Mouse (Mus musculus): ENCODE results near the gene Antxr2. TPM values are rescaled to one million over a fixed set of nuclear protein-coding genes. Genes with fewer than 3 reads are reported as not detected.

Antxr2 gene
- total RNA-seq, 2 experiments from 2014 or later, result 71.9 to 74.8 TPM

DNA sequence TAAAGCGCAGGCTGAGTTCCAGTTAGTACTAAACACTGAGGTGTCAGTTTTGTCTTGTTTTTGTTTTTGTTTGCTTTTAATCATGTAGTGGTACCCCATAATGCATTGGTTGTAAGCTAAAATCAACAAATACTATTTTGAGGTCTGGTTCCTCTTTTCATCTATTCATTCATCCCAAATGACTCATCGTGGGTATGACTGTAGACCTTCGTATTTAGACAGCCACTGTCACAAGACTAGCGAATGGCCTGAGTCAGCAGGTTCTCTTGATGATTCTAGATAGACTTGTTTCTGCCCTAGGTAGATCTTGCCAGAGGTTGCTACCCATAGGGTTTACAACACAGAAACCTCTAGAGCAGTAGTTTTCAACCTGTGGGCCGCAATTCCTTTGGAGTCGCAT is 116.9 kb downstream of the Antxr2 start:
- peak; percentile 18 to 45 for DNase-seq

- no peak for DNase-seq
These were observed 123.4 kb downstream of the Antxr2 start for GRCm38 (mm10) chr5:97907482-97907881.

GRCm38 (mm10) chr5:97906537-97907266 is 124.1 kb downstream of the Antxr2 start:
- no peak for DNase-seq

- no peak for DNase-seq
These were observed 125.0 kb downstream of the Antxr2 start for GRCm38 (mm10) chr5:97905856-97906255.

DNA sequence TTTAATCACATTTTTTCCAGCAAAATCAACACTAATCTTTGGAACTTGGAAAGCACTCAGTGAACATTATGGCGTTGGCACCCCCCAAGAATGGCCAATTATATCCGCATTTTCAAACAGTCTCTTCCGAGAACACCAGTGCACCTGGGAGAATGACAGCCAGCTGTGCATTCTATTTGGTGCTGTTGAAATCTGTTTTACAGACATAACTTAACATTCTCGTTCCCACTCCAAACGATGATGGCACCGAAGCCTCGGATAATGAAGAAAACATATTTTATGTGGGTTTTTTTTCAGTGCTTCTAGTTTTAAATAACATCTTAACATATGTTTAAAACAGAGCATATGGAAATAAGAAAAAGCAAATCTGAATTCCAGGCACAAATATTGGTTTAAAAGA is 129.7 kb downstream of the Antxr2 start:
- no peak for DNase-seq

DNA sequence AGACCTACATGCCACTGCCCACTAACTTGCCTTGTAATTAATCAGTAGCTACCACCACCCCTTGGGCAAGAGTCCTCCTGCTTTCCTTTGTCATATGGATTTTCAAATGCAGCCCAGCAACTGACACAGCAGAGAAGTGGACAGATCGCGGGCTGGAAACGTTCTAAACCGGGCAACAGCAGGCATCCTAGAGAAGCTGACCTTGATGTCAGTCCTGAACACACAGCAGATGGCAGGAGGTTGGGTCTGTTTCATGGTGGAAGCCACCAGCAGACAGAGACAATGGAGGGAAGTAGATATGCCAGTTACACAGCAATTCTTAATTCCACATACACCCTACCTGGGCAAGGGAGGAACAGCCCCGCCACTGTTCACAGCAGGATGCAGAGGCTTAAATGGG is 131.5 kb downstream of the Antxr2 start:
- no peak for DNase-seq

- DNase-seq, result no peak
These were observed 145.4 kb downstream of the Antxr2 start for GRCm38 (mm10) chr5:97885427-97885826.

- no peak for DNase-seq
These were observed 146.7 kb downstream of the Antxr2 start for GRCm38 (mm10) chr5:97884110-97884509.

GRCm38 (mm10) chr5:97881421-97881820 is 149.4 kb downstream of the Antxr2 start:
- no peak for DNase-seq

DNA sequence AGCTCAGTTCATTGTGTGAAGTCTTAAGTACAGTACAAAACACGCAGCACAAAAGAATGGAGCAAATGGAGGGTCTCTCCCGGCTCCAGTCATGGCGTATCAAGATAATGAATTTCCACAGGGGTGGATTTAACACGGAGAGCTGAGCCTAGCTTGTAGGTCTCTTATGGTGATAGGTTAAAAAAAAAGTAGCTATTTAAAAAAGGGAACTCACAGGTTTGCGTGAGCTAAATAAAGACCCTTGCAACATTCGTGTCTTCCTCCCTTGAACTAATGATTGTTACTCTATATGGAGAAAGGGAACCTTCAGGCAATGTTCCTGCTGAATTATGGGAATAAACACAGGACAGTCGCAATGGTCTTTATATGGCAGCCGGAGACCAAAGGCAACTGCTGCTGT is 150.7 kb downstream of the Antxr2 start:
- no peak for DNase-seq

- no peak for DNase-seq
These were observed 152.0 kb downstream of the Antxr2 start for GRCm38 (mm10) chr5:97878871-97879270.

- no peak for DNase-seq
These were observed 152.5 kb downstream of the Antxr2 start for GRCm38 (mm10) chr5:97878215-97878794.

DNA sequence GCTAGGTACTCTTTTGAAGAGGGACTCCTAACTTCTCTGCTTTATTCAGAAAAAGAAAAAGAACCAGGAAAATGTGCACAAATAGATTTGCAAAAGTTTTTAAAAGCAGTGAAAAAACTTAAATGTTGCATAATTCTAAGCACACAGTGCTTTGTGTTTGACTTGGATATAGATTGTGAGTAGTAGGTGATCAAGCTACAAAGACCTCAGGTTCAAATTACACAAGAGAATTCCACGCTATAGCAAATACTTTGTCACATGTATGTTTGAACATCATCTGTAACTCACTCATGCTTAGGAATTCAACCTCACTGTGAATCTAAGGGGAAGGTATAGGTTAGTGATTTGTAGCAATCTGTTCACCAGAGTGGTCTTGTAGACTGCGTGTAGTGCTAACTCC is 153.9 kb downstream of the Antxr2 start:
- no peak for DNase-seq

DNA sequence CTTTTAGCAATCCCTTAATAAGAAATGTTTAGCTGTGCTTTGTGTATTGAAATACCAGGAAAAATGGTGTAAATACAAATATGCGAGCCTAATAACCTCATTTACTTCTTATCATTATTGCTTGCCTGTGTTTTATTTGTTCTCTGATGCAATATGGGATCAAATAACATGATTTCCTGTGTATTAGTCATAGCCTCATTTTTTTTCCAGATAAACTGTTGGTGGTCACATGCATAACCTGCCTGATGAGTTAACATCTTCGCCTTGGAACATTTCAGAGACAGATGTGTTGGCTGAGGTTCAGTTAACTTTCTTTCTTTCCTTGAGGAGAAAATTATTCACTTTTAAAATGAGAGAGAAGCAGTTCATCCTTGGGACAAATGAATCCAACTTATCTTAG is 162.9 kb downstream of the Antxr2 start:
- peak; percentile 13 to 34 for DNase-seq

DNA sequence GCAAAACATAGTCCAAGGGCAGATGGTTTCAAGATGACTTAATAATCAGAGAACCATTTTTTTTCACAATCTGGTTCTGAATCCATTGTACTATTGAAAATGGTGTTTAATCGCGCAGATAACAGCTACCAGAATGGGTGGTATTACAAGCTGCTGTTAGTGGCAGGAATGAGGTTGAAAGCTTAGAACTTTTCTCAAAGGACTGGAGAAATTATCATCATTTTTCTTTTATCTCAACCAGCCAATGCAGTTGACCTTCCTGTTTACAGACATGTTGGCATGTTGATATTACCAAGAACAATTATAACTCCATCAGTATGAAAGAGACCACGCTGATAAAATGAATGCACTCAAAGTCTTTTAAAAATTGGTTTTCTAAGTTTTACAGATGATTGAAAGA is 163.9 kb downstream of the Antxr2 start:
- DNase-seq, result no peak

DNA sequence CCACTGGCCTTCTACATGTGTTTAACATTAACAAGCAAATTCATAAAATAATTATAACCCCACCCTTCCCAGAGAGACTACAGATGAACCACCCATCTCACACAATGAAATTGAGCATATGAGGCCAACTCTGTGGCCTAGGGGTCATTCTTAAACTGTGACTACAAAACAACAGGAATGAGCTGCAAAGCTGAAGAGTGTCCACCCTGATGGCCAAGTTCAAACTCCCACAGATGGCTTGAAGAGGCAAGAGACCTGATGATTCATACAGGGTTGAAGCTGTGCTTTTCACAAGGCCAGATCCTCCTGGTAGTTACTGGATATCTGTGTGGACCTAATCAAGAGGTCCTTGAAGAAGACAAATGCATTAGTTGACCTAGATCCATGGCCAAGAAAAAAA is 173.7 kb downstream of the Antxr2 start:
- peak in 1 of 2 experiments; percentile 11 for DNase-seq

- no peak for DNase-seq
These were observed 178.7 kb downstream of the Antxr2 start for GRCm38 (mm10) chr5:97851981-97852748.

GRCm38 (mm10) chr5:97847204-97847895 is 183.5 kb downstream of the Antxr2 start:
- DNase-seq, result peak; percentile 45 to 46

GRCm38 (mm10) chr5:97846503-97846902 is 184.3 kb downstream of the Antxr2 start:
- DNase-seq, result no peak

DNA sequence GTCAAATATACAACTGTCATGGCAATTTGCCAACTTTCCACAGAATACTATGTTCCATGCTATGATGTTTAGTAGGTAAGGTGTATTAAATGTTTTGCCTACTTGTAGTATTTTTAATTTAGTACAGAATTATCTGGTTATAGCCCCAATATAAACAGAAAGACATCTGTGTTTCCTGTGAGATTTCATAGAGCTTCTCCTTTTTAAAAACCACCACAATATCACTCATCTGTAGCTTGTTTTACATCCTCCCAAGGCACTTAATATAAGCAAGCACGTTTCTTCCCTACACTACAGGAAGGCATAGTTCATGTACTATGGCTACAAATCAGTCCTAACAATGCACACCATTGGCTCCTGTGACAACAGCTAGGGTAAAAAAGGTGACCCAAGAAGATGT is 188.8 kb downstream of the Antxr2 start:
- DNase-seq, result no peak

DNA sequence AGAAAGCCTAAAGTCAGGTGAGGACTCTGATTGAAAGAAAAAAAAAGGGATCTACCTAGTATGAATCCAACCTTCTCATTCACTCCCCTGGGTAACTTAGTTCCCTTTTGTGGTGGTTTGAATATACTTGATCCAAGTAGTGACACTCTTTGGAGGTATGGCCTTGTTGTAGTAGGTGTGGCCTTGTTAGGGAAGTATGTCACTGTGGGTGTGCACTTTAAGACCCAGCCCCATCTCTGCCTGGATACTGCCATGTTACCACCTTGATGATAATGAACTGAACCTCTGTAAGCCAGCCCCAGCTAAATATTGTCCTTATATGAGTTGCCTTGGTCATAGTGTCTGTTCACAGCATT is 190.9 kb downstream of the Antxr2 start:
- no peak for DNase-seq

DNA sequence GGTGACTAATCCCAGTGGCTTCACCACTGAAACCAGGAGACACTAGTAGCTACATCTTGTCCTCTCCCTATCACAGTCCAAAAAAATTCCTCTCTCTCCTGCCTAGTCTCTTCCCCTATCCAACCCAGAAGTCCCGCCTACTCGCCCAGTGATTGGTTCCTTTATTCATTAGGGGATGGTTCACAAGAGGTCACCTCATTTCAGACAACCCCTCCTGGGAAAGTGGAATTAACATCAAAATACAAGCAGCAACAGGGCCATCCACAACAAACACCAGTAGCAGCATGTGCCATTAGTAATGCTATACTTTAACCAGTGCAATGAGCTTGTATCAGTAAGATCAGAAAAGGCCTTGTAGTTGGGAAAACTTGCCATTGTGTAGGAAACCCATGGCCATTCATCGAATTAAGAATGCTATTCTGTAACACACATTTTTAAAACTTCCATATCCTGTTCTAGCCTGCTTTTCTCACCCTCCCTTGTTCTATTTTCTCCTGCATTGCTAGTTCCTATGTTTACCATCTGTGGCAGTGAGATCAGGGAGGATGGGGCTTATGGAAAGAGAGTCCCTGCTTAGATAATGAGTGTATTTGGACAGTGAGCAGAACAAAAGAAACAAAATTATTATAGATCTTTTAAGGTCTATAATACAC is 191.4 kb downstream of the Antxr2 start:
- DNase-seq, result no peak

All from heart, adult 18-20 months (tissue).